Mouse (Mus musculus): Measurements from ENCODE around the gene Cd82.

- no peak for TF ChIP-seq POLR2A (IDR thresholded peaks at IDR 0.05; ENCODE audit: low read depth, low read length)
- TF ChIP-seq CTCF (IDR thresholded peaks at IDR 0.05; ENCODE audit: extremely low read depth, insufficient read depth, insufficient read length, insufficient replicate concordance) = no peak
These were observed 27.4 kb downstream of the Cd82 start for GRCm38 (mm10) chr2:93435577-93435976.

All from spleen, adult 2 months (tissue).